Mouse (Mus musculus) kidney, adult 2 months (tissue): ENCODE results near the gene Stk25.

Experiments used
- CTCF ChIP-seq: fragments of 200-500 bp; conservative IDR thresholded peaks from 2 replicates; pipeline ENCODE4 v1.5.1; 2011; ENCODE audit warnings: low read depth, mild to moderate bottlenecking, control low read depth, low read length, moderate library complexity, mixed read lengths; ENCODE audit not compliant: insufficient read depth, insufficient read length
- POLR2A ChIP-seq: fragments of 200-500 bp; IDR thresholded peaks from one replicate; pipeline ENCODE4 v1.6.1; 2011; ENCODE audit warnings: low read depth, low read length, control low read depth

- peak; percentile 66 for TF ChIP-seq CTCF
- TF ChIP-seq POLR2A, result no peak
Observed at GRCm38 (mm10) chr1:93668791-93669548, 10.5 kb upstream of the Stk25 start.
